Mouse (Mus musculus): Measurements from ENCODE around the gene Slc22a15.
"Not testable (repeated sequence)": the region's sequence is repeated elsewhere in the genome, so short reads cannot be mapped to it uniquely, and the experiment has no call there.

Slc22a15 gene

GRCm38 (mm10) chr3:101859740-101860139 lies 64.5 kb downstream of the Slc22a15 start:
- no peak for DNase-seq

GRCm38 (mm10) chr3:101854075-101854474 lies 70.2 kb downstream of the Slc22a15 start:
- no peak for DNase-seq

- no peak for DNase-seq
Measured at GRCm38 (mm10) chr3:101851363-101851762, 72.9 kb downstream of the Slc22a15 start.

GRCm38 (mm10) chr3:101848816-101849215 lies 75.4 kb downstream of the Slc22a15 start, which contains the start of gene Mab21l3:
Mab21l3 (minus strand) TSS chr3:101848959.
- DNase-seq = no peak

GRCm38 (mm10) chr3:101846096-101846495 lies 78.2 kb downstream of the Slc22a15 start:
- no peak for DNase-seq

GRCm38 (mm10) chr3:101842372-101843094 lies 81.7 kb downstream of the Slc22a15 start:
- DNase-seq = no peak

GRCm38 (mm10) chr3:101839327-101839726 lies 84.9 kb downstream of the Slc22a15 start:
- no peak for DNase-seq

- DNase-seq = no peak
Measured at GRCm38 (mm10) chr3:101836971-101837370, 87.3 kb downstream of the Slc22a15 start.

GRCm38 (mm10) chr3:101836532-101836931 lies 87.7 kb downstream of the Slc22a15 start:
- no peak for DNase-seq

GRCm38 (mm10) chr3:101836045-101836444 lies 88.2 kb downstream of the Slc22a15 start:
- DNase-seq = peak; percentile 98

GRCm38 (mm10) chr3:101831189-101831858 lies 92.9 kb downstream of the Slc22a15 start:
- no peak for DNase-seq

GRCm38 (mm10) chr3:101829881-101830616 lies 94.2 kb downstream of the Slc22a15 start:
- DNase-seq = no peak

- no peak for DNase-seq
Measured at GRCm38 (mm10) chr3:101828595-101828994, 95.7 kb downstream of the Slc22a15 start.

GRCm38 (mm10) chr3:101827220-101827715 lies 97.0 kb downstream of the Slc22a15 start:
- DNase-seq = no peak

GRCm38 (mm10) chr3:101824338-101824737 lies 99.9 kb downstream of the Slc22a15 start:
- DNase-seq = no peak

GRCm38 (mm10) chr3:101822052-101822451 lies 102.2 kb downstream of the Slc22a15 start:
- DNase-seq = no peak

GRCm38 (mm10) chr3:101820708-101821107 lies 103.5 kb downstream of the Slc22a15 start:
- not testable (repeated sequence) for DNase-seq

- DNase-seq = no peak
Measured at GRCm38 (mm10) chr3:101816006-101816405, 108.2 kb downstream of the Slc22a15 start.

GRCm38 (mm10) chr3:101814790-101815189 lies 109.5 kb downstream of the Slc22a15 start:
- DNase-seq = no peak

- peak; percentile 91 for DNase-seq
Measured at GRCm38 (mm10) chr3:101812341-101812962, 111.8 kb downstream of the Slc22a15 start.

- DNase-seq = no peak
Measured at GRCm38 (mm10) chr3:101811931-101812330, 112.3 kb downstream of the Slc22a15 start.

- DNase-seq = no peak
Measured at GRCm38 (mm10) chr3:101807646-101808045, 116.6 kb downstream of the Slc22a15 start.

- no peak for DNase-seq
Measured at GRCm38 (mm10) chr3:101806941-101807340, 117.3 kb downstream of the Slc22a15 start.
